Mouse (Mus musculus) MEL (cell line): Measurements from ENCODE around the gene Ccdc183.

Source experiments
- CTCF ChIP-seq, 3 experiments: IDR thresholded peaks in 2 of 3; conservative IDR thresholded peaks in 1 of 3; 2 replicates each; pipeline ENCODE4 v1.5.1; 2011 to 2012; ENCODE audit warnings: low read length in 3 of 3, low read depth in 2 of 3, mild to moderate bottlenecking in 2 of 3, improper control_type of control experiment in 1 of 3, inconsistent platforms in 1 of 3, mixed read lengths in 1 of 3, moderate library complexity in 1 of 3; ENCODE audit not compliant: control insufficient read depth in 1 of 3, insufficient read depth in 1 of 3, poor library complexity in 1 of 3, severe bottlenecking in 1 of 3
- MEF2A ChIP-seq: IDR thresholded peaks from 2 replicates; pipeline ENCODE4 v1.6.1; 2014; ENCODE audit warnings: low read depth, mild to moderate bottlenecking, inconsistent platforms, low read length, improper control_type of control experiment; ENCODE audit not compliant: poor library complexity, insufficient replicate concordance, severe bottlenecking; ENCODE audit errors: extremely low read depth

- TF ChIP-seq CTCF (IDR thresholded peaks at IDR 0.05 in 2 of 3, conservative IDR thresholded peaks at IDR 0.05 in 1 of 3; ENCODE audit: control insufficient read depth in 1 of 3, insufficient read depth in 1 of 3, low read depth in 2 of 3, low read length in 3 of 3, poor library complexity in 1 of 3, severe bottlenecking in 1 of 3) (peak; percentile 65 to 82 (median 81)), MEF2A (no peak)
Observed at GRCm38 (mm10) chr2:25621229-25622200, 4.0 kb upstream of the Ccdc183 start, which contains the start of gene Tmem141.
